Comparison of ENCODE assay signal across 25 mouse cellular contexts in the genomic region with DNA sequence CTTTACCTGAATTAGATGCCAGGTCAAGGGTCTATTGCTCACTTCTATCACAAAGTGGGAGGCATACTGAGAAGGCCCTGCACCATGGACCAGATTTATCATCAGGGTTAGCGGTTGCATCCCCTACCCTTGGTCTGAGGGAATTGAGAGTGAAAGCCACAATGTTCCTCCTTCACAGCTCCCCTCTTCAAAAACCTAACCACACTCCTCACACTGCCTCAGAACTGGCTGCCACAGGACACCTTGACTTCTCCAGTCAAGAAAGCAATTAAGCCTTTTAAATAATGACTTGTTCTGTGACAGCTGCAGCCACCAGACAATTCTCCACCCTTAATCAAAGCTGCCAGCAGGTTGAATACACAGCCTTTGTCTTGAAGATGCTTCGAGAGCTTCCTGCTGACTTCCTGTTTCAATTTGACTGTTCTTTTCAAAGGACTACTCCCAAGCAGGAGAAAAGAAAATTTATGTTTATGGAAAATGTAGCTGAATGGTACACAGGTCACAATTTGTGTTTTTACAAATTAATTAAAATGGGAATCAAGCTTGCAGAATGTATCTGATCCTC. TPM values are rescaled to one million over a fixed set of nuclear protein-coding genes. Genes with fewer than 3 reads are reported as not detected.
DNase-seq lines count a peak whose midpoint lies in the region; ATAC-seq and TF ChIP-seq lines count a peak whose summit lies in the region.
"Had no signal": no experiment of that assay in that cellular context is flagged by ENCODE, and none has a peak within 500 bp of the region (broad histone marks: within the 10 kb centered on the region; RNA-seq: fewer than 3 reads in every experiment).

No protein-coding gene starts in this region.

- H3K4me2 ChIP-seq in CH12.LX (ENCODE audit: insufficient read depth, low read depth, poor library complexity, severe bottlenecking) = no peak overlapping the region
- H3K4me2 ChIP-seq: embryonic facial prominence, embryonic 15.5 days had no signal

- TF ChIP-seq RAD21 in CH12.LX (IDR thresholded peaks at IDR 0.05; ENCODE audit: low read depth, low read length) = no peak

- H3K4me1 ChIP-seq in CH12.LX (ENCODE audit: control insufficient read depth in 1 of 2, insufficient read depth in 2 of 2) = peaks cover 6 to 23% of the 10 kb centered on the region in 2 experiments; a peak in 3 of 4 replicates
- peaks cover 4% of the 10 kb centered on the region for H3K4me1 ChIP-seq in brown adipose tissue, adult 24 weeks (ENCODE audit: control insufficient read depth, insufficient read depth, insufficient read length, low read length)
- H3K4me1 ChIP-seq in embryonic facial prominence, embryonic 10.5 days = peaks cover 6% of the 10 kb centered on the region

- peak; percentile 84 for DNase-seq in A20 (ENCODE audit: low read depth, low spot score)
- DNase-seq in CH12.LX (ENCODE audit: extremely low read depth) = peak; percentile 60
- DNase-seq in embryonic facial prominence, embryonic 10.5 days (ENCODE audit: low spot score) = no peak
- DNase-seq in left cerebral cortex, adult 11 months (ENCODE audit: low spot score) = no peak
- no peak for DNase-seq in kidney, postnatal 14 days
- DNase-seq: B cell, adult 2 months; cerebellum, adult 11-12 months; cerebellum, adult 9-10 months; cerebellum, postnatal 25 days; gastrocnemius, adult 2 months; gastrocnemius, postnatal 25 days; heart, adult 18-20 months; heart, postnatal 10 days; kidney, adult 11 months had no signal

- WGBS in embryonic facial prominence, embryonic 10.5 days = 51% methylated on average over 2 of the region's 2 CpGs

- no peaks in the 10 kb centered on the region for H3K79me2 ChIP-seq in CH12.LX (replicated peaks; ENCODE audit: control insufficient read depth, extremely low read depth, insufficient read depth, poor library complexity, severe bottlenecking)

- in situ Hi-C loops in CH12.LX (cut with MboI; ENCODE audit: low pct_ligation_motif_present, low pct_unique_long_range_greater_than_20kb, low sequenced_read_pairs) = no loop called here

- dilution Hi-C loops in CH12.LX (cut with MboI; ENCODE audit: extremely low pct_ligation_motif_present, extremely low pct_unique_long_range_greater_than_20kb, low sequenced_read_pairs) = no loop called here

- no peak overlapping the region for H3K9ac ChIP-seq in CH12.LX (ENCODE audit: insufficient read depth, low read depth)
- H3K9ac ChIP-seq: embryonic facial prominence, embryonic 15.5 days had no signal

- no peaks in the 10 kb centered on the region for H3K36me3 ChIP-seq in CH12.LX (replicated peaks in 1 of 2; ENCODE audit: control insufficient read depth in 1 of 2, insufficient read depth in 1 of 2, low read length in 1 of 2)
- H3K36me3 ChIP-seq in embryonic facial prominence, embryonic 10.5 days (replicated peaks) = no peaks in the 10 kb centered on the region
- H3K36me3 ChIP-seq: embryonic facial prominence, embryonic 15.5 days; forebrain, embryonic 10.5 days; heart, embryonic 10.5 days had no signal

- TF ChIP-seq POLR2A in CH12.LX (IDR thresholded peaks at IDR 0.05; ENCODE audit: low read depth, low read length) = no peak

- H3K27me3 ChIP-seq in CH12.LX (replicated peaks) = peaks cover 4% of the 10 kb centered on the region
- no peaks in the 10 kb centered on the region for H3K27me3 ChIP-seq in embryonic facial prominence, embryonic 10.5 days (replicated peaks; ENCODE audit: low read depth, poor library complexity, severe bottlenecking)
- H3K27me3 ChIP-seq: embryonic facial prominence, embryonic 15.5 days; Patski had no signal

- TF ChIP-seq EP300 in CH12.LX (IDR thresholded peaks at IDR 0.05; ENCODE audit: low read length) = no peak

- TF ChIP-seq CTCF in CH12.LX (conservative IDR thresholded peaks at IDR 0.05 in 1 of 2, IDR thresholded peaks at IDR 0.05 in 1 of 2; ENCODE audit: low read depth in 2 of 2, low read length in 2 of 2) = no peak

- H3K9me3 ChIP-seq in CH12.LX (replicated peaks; ENCODE audit: low read length) = no peaks in the 10 kb centered on the region
- no peaks in the 10 kb centered on the region for H3K9me3 ChIP-seq in embryonic facial prominence, embryonic 10.5 days
- H3K9me3 ChIP-seq: embryonic facial prominence, embryonic 15.5 days; forebrain, embryonic 10.5 days; heart, embryonic 10.5 days had no signal

- peak; percentile 83 for ATAC-seq in megakaryocyte, adult 5-6 weeks (ENCODE audit: poor library complexity, severe bottlenecking)
- ATAC-seq: CD4-positive, CD25-positive, alpha-beta regulatory T cell, adult 4 months; forebrain, embryonic 14.5 days; hindbrain, embryonic 16.5 days; Patski had no signal

- no peak overlapping the region for H3K4me3 ChIP-seq in CH12.LX (replicated peaks in 1 of 3; ENCODE audit: low read depth in 2 of 3, low read length in 2 of 3, poor library complexity in 1 of 3)
- H3K4me3 ChIP-seq in brown adipose tissue, adult 24 weeks (ENCODE audit: insufficient read depth, low read depth, low read length) = no peak overlapping the region
- H3K4me3 ChIP-seq in embryonic facial prominence, embryonic 10.5 days = no peak overlapping the region
- H3K4me3 ChIP-seq: embryonic facial prominence, embryonic 15.5 days; erythroblast, embryonic 14.5 days; forebrain, embryonic 10.5 days; gastrocnemius, adult 2 months; heart, embryonic 10.5 days had no signal

- no peak overlapping the region for H3K27ac ChIP-seq in CH12.LX (ENCODE audit: insufficient read depth, low read depth)
- H3K27ac ChIP-seq in brown adipose tissue, adult 24 weeks (replicated peaks; ENCODE audit: low read depth, low read length) = 0 out of 2 replicates have a peak overlapping the region, but pooled peaks have one; percentile 29
- H3K27ac ChIP-seq in embryonic facial prominence, embryonic 10.5 days (replicated peaks) = no peak overlapping the region
- H3K27ac ChIP-seq: embryonic facial prominence, embryonic 15.5 days; forebrain, embryonic 10.5 days; gastrocnemius, adult 2 months; heart, embryonic 10.5 days had no signal

TF ChIP-seq in CH12.LX, 34 proteins besides CTCF, POLR2A, EP300 and RAD21:
- TF ChIP-seq UBTF (IDR thresholded peaks at IDR 0.05; ENCODE audit: low read depth, low read length) = no peak
- no peak for TF ChIP-seq HCFC1 (IDR thresholded peaks at IDR 0.05; ENCODE audit: low read depth, low read length)
- no peak for TF ChIP-seq SMC3 (IDR thresholded peaks at IDR 0.05; ENCODE audit: low read depth, low read length)
- TF ChIP-seq USF1 (IDR thresholded peaks at IDR 0.05; ENCODE audit: low read depth, low read length) = no peak
- no peak for TF ChIP-seq MAX (IDR thresholded peaks at IDR 0.05; ENCODE audit: low read length)
- TF ChIP-seq MAFK (IDR thresholded peaks at IDR 0.05; ENCODE audit: insufficient replicate concordance, low read length) = 0 out of 2 replicates have a peak, but pooled peaks have one; percentile 18
- no peak for TF ChIP-seq ETS1 (conservative IDR thresholded peaks at IDR 0.05; ENCODE audit: low read depth, low read length)
- no peak for TF ChIP-seq TCF12 (IDR thresholded peaks at IDR 0.05; ENCODE audit: low read depth, low read length)
- peak; percentile 72 for TF ChIP-seq IRF4 (IDR thresholded peaks at IDR 0.05; ENCODE audit: low read depth, low read length)
- no peak for TF ChIP-seq CHD1 (IDR thresholded peaks at IDR 0.05; ENCODE audit: low read depth, low read length)
- TF ChIP-seq ZNF384 (IDR thresholded peaks at IDR 0.05; ENCODE audit: low read depth, low read length) = no peak
- no peak for TF ChIP-seq ELF1 (IDR thresholded peaks at IDR 0.05; ENCODE audit: low read depth, low read length)
- no peak for TF ChIP-seq NELFE (IDR thresholded peaks at IDR 0.05; ENCODE audit: low read depth, low read length)
- no peak for TF ChIP-seq TBP (conservative IDR thresholded peaks at IDR 0.05; ENCODE audit: low read depth, low read length)
- TF ChIP-seq MXI1 (IDR thresholded peaks at IDR 0.05; ENCODE audit: low read depth, low read length) = no peak
- TF ChIP-seq RCOR1 (conservative IDR thresholded peaks at IDR 0.05; ENCODE audit: low read depth, low read length) = no peak
- TF ChIP-seq MEF2A (IDR thresholded peaks at IDR 0.05; ENCODE audit: borderline replicate concordance, low read depth, low read length) = no peak
- TF ChIP-seq CHD2 (IDR thresholded peaks at IDR 0.05; ENCODE audit: low read length) = no peak
- TF ChIP-seq SIN3A (IDR thresholded peaks at IDR 0.05; ENCODE audit: low read length) = no peak
- 0 out of 2 replicates have a peak, but pooled peaks have one; percentile 14 for TF ChIP-seq BHLHE40 (IDR thresholded peaks at IDR 0.05; ENCODE audit: low read depth, low read length)
- no peak for TF ChIP-seq ZMIZ1 (IDR thresholded peaks at IDR 0.05; ENCODE audit: low read depth, low read length)
- TF ChIP-seq PAX5 (IDR thresholded peaks at IDR 0.05; ENCODE audit: low read length) = no peak
- TF ChIP-seq ZKSCAN1 (IDR thresholded peaks at IDR 0.05; ENCODE audit: borderline replicate concordance, low read depth, low read length) = no peak
- TF ChIP-seq USF2 (conservative IDR thresholded peaks at IDR 0.05; ENCODE audit: low read depth, low read length) = no peak
- peak; percentile 24; the same call in 1 of the 2 replicates for TF ChIP-seq JUN (IDR thresholded peaks at IDR 0.05; ENCODE audit: insufficient read depth, low read depth, low read length)
- no peak for TF ChIP-seq MAZ (IDR thresholded peaks at IDR 0.05; ENCODE audit: low read depth, low read length)
- no peak for TF ChIP-seq ZC3H11A (IDR thresholded peaks at IDR 0.05; ENCODE audit: low read depth, low read length)
- TF ChIP-seq E2F4 (IDR thresholded peaks at IDR 0.05; ENCODE audit: insufficient replicate concordance, low read depth, low read length) = no peak
- no peak for TF ChIP-seq GABPA (IDR thresholded peaks at IDR 0.05; ENCODE audit: insufficient replicate concordance, low read depth, low read length)
- peak; percentile 76 for TF ChIP-seq JUND (conservative IDR thresholded peaks at IDR 0.05; ENCODE audit: low read depth, low read length)

RNA-seq across cellular contexts. Expression of gene Ehf, which starts 12.3 kb away (rescaled TPM):
- total RNA-seq in CH12.LX (2012; rRNA removed) (not detected in 2 replicates), CH12.LX (2014; rRNA removed) (0.31 and 0.63 TPM in 2 replicates)
- 0.57 and 0.64 TPM in 2 replicates for polyA plus RNA-seq in CH12.LX (2012; ENCODE audit: insufficient read length, low read depth)
- not detected in 2 replicates for polyA plus RNA-seq in brown adipose tissue, adult 24 weeks (2012; ENCODE audit: insufficient read depth, insufficient read length, missing spikeins)
- total RNA-seq in megakaryocyte, adult 5-6 weeks (2015) = 0.09 TPM in 1 of 2 replicates, not detected in the other
- 0.18 and 0.73 TPM in 2 replicates for total RNA-seq in megakaryocyte, adult 5-6 weeks (2017)
- polyA plus RNA-seq in embryonic facial prominence, embryonic 10.5 days (2016; fragmentation: Nextera tagmentation; extraction: Ambion mirVana) = not detected in 2 replicates
- total RNA-seq: gastrocnemius, postnatal 25 days had no signal
- polyA plus RNA-seq: forebrain, embryonic 10.5 days; heart, embryonic 10.5 days; hindbrain, embryonic 11.5 days had no signal

Comparison
In these comparisons a context has a peak if more than half of its experiments do, and no peak if none do; other contexts are left out.
1. DNase-seq: peak in A20 (single experiment) and CH12.LX (single experiment); none in embryonic facial prominence, embryonic 10.5 days (single experiment), left cerebral cortex, adult 11 months (single experiment) and kidney, postnatal 14 days (single experiment).